Mouse (Mus musculus): Measurements from ENCODE around the gene Card9.

- no peak for TF ChIP-seq POLR2A (IDR thresholded peaks at IDR 0.05; ENCODE audit: insufficient read depth, low read depth, low read length)
- TF ChIP-seq CTCF (IDR thresholded peaks at IDR 0.05; ENCODE audit: insufficient read depth, low read depth, low read length): no peak
Observed at GRCm38 (mm10) chr2:26409362-26409761, 48.6 kb upstream of the Card9 start.
